8 mouse cellular contexts compared by ENCODE assay signal in the genomic region with DNA sequence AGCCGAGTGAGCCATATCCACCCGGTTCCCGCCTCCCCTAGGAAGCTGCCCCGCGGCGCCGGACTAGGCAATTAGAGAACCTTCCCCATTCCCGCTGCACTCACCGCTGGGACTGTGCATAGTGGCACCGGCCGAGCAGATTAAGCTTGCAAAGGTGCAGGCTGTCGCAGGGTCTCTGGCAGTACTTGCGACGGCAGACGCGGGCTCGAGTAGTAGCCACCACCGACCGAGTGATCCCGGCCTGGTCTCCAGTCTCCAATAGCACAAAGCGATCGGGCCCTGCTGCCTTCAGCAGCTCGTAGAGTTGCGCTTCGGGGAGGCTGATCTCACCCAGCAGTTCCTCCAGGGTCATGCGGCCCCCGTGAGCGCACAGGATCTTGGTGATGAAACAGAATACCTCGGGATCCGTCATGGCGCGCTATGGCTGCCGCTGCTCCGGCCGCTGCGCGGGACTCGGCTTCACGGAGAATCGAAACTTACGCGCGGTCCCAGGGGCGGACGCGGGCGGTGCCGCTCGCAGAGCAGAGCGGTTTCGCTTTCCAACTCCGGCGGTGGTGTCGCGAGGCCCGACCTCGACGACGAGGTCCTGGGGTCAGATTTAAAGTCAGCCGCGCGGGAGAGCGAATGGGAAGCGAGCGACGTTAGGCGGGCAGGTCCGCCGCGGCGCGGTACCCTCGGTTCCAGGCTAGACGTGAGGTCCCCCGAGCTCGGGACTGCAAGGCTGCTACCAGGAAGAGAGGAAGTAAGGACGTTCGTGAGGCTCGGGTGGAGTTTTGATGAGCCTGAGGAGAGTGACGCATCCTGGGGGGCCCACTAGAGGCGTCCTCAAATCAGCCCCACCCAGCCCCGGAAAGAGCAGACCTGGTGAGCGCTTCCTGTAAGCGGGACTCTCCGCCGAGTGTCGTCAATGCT. TPM values are rescaled to one million over a fixed set of nuclear protein-coding genes. Genes with fewer than 3 reads are reported as not detected.
DNase-seq lines count a peak whose midpoint lies in the region; ATAC-seq and TF ChIP-seq lines count a peak whose summit lies in the region.

TSS of gene Zc3hav1 (minus strand) at position 793 of the 912 bp plus-strand sequence.

- peaks cover 25% of the 10 kb centered on the region for H3K27me3 ChIP-seq in hindbrain, postnatal 0 days (ENCODE audit: insufficient read depth, low read length)
- H3K27me3 ChIP-seq in megakaryocyte, embryonic 14.5 days (replicated peaks), result no peaks in the 10 kb centered on the region

- under 1% methylated on average over 87 of the region's 87 CpGs for WGBS in hindbrain, postnatal 0 days

- peak within 1 kb of the TSS; percentile 57 for H3K4me2 ChIP-seq in hindbrain, postnatal 0 days (ENCODE audit: low read depth, low read length)

- H3K36me3 ChIP-seq in hindbrain, postnatal 0 days (ENCODE audit: insufficient read depth, low read length), result no peaks in the 10 kb centered on the region
- H3K36me3 ChIP-seq in megakaryocyte, embryonic 14.5 days (replicated peaks; ENCODE audit: low read length), result peaks cover 14% of the 10 kb centered on the region

- H3K9ac ChIP-seq in hindbrain, postnatal 0 days (replicated peaks; ENCODE audit: low read length), result peak within 1 kb of the TSS; percentile 25

- H3K4me3 ChIP-seq in hindbrain, postnatal 0 days (ENCODE audit: low read length), result peak within 1 kb of the TSS; percentile 51
- H3K4me3 ChIP-seq in megakaryocyte, embryonic 14.5 days (replicated peaks), result peak within 1 kb of the TSS; percentile 99

- no peak within 1 kb of the TSS for H3K27ac ChIP-seq in hindbrain, postnatal 0 days

- TF ChIP-seq CTCF in hindbrain, postnatal 0 days (IDR thresholded peaks at IDR 0.05; ENCODE audit: low read depth), result no peak

- DNase-seq in R1 (ENCODE audit: low read depth, low spot score), result peak; percentile 79
- peak; percentile 68 to 72 for DNase-seq in gastrocnemius, adult 8-10 months (ENCODE audit: low spot score in 2 of 2)
- DNase-seq in hindbrain, postnatal 0 days (ENCODE audit: low spot score), result peak; percentile 34
- peak; percentile 8 to 31 for DNase-seq in left cerebral cortex, adult 8-10 months (ENCODE audit: low spot score in 2 of 2)
- DNase-seq in right cerebral cortex, postnatal 14 days, result peak; percentile 39
- peak; percentile 82 to 85 for DNase-seq in urinary bladder, postnatal 36 days (ENCODE audit: low spot score in 2 of 2)

- no peaks in the 10 kb centered on the region for H3K9me3 ChIP-seq in hindbrain, postnatal 0 days (ENCODE audit: low read length)
- no peaks in the 10 kb centered on the region for H3K9me3 ChIP-seq in megakaryocyte, embryonic 14.5 days

- no peaks in the 10 kb centered on the region for H3K4me1 ChIP-seq in hindbrain, postnatal 0 days (ENCODE audit: insufficient read depth, low read length)
- H3K4me1 ChIP-seq in megakaryocyte, embryonic 14.5 days, result peaks cover 65% of the 10 kb centered on the region

- peak; percentile 78 for ATAC-seq in common myeloid progenitor, adult 5-6 weeks (replicated peaks; ENCODE audit: low read depth, poor library complexity, severe bottlenecking)
- peak; percentile 64 for ATAC-seq in hindbrain, postnatal 0 days

RNA-seq across cellular contexts. Expression of gene Zc3hav1, which starts in this region (rescaled TPM):
- 56.1 and 59.7 TPM in 2 replicates for total RNA-seq in common myeloid progenitor, adult 5-6 weeks (2017)
- total RNA-seq in gastrocnemius, adult 8-10 months (2022), result 1 to 10 TPM; 5.4 to 7.5 (median 6.2) TPM
- total RNA-seq in hindbrain, postnatal 0 days (2014; rRNA removed), result 5.0 and 7.0 TPM in 2 replicates
- 2.3 and 2.9 TPM in 2 replicates for polyA plus RNA-seq in hindbrain, postnatal 0 days (2015; fragmentation: Nextera tagmentation; extraction: Ambion mirVana)
- 1 to 10 TPM; 4.0 to 7.2 (median 5.6) TPM for total RNA-seq in left cerebral cortex, adult 8-10 months (2022)
- 3.3 and 6.1 TPM in 2 replicates for polyA plus RNA-seq in megakaryocyte, embryonic 14.5 days (2012; ENCODE audit: insufficient read depth, low replicate concordance)

Comparison
In these comparisons a context has a peak if more than half of its experiments do, and no peak if none do; other contexts are left out.
1. DNase-seq: peak in every context shown above with its lines; median percentile 84 in urinary bladder, postnatal 36 days; 79 in R1; 70 in gastrocnemius, adult 8-10 months; 39 in right cerebral cortex, postnatal 14 days; 34 in hindbrain, postnatal 0 days; 20 in left cerebral cortex, adult 8-10 months.